Mouse (Mus musculus): ENCODE measurements around the gene Il18bp.
"Not testable (repeated sequence)": the region's sequence is repeated elsewhere in the genome, so short reads cannot be mapped to it uniquely, and the experiment has no call there.

The Il18bp gene

DNA sequence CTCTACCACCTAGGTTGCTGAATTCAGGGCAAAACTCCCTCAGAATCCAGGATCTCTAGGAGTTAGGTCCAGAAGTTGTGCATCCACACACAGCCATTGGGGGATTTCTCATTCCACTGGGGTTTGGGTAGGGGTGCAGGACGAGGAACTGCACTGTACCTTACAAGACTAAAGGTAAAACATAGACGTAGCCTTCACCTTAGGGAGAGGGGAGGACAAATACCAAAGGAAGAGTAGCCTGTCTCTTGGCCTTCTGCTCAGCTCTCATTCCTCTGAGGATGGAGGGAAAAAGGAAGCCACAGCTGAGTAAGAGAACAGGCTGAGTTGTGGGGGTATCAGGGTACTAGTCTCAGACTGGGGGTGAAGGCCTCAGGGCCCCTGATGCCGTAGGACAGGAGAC is at the start of gene Il18bp:
TSS of gene Il18bp (minus strand) at position 101 of the 400 bp plus-strand sequence.
- no peak for DNase-seq (ENCODE audit: low spot score in 2 of 2)

DNA sequence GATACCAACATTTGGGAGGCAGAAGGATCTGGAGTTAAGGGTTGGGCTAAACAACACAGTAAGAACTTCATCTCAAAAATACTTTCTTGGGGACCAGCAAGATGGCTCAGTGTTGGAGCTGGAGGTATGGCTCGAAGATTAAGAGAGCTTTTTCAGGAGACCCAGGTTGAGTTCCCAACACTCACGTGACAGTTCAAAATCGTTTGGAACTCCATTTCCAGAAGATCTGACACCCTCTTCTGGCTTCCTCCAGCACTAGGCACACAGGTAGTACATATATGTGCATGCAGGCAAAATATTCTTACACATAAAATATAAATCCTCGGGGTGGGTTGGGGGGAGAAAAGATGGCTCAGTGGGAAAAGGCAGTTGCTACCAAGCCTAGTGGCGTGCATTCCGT is 47.9 kb upstream of the Il18bp start:
- no peak for DNase-seq (ENCODE audit: low spot score in 2 of 2)

DNA sequence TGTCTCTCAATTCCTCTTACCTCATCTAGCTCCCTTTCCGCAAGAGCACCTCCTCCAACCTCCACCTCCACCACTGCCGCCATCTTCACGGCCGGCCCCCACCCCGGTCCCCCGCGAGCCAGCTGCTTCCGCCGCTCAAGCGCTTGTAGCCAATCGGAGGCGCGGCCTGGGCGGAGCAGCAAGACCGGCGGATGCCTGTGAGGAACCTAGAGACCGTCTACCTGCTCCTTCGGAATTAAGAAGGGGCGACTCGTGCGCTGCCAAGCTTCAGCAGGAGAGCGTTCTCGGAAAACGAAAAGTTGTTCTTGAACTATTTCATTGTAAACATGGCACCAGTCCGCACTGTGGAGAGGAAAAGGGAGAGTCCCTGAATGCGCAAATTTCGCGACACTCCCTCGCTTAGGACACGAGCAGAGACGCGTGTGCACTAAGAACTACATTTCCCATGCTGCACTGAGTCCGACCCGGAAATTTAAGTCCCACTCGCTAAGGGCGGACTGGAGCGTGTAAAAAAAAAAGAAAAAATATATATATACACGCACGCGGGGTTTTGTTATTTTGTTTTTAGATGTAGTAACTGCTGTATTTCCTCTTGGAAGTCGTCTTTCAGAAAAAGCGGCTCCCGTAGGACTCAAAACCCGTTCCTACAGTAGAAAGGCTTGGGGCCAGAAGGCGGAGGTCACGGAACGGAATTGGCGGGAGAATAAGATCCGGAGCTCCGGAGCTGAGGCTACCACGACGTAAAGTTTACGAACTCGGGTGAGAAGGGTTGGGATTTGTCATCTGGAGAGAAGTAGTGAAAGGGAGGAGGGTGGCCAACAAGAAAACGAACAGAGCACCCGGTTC is 46.8 kb upstream of the Il18bp start, which contains the start of the genes Rnf121, Xndc1 and Xntrpc:
TSS of gene Rnf121 (minus strand) at position 424 of the 846 bp plus-strand sequence.
TSS of gene Xndc1 (plus strand) at position 466 of the 846 bp plus-strand sequence.
TSS of gene Xntrpc (plus strand) at position 668 of the 846 bp plus-strand sequence.
- peak; percentile 88 to 94 for DNase-seq (ENCODE audit: low spot score in 2 of 2)

DNA sequence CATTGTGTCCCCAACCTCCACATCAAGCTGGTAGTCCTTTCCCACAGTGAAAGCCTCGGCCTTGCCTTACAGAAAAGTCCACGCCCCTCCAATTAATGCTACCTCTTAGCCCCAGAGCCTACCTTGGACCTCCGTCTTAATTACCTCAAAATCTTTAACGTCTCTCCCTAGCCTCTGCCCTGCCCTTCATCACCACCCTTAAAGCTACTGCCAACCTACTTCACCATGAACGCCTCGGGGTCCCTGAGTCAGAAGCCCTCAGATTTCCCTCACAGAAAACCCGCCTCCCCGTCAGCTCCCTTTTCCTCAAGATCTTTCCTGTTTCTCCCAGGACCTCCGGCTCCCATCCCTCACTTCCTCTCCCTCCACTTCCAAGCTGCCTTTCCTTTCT is 46.2 kb upstream of the Il18bp start:
- no peak for DNase-seq (ENCODE audit: low spot score in 2 of 2)

DNA sequence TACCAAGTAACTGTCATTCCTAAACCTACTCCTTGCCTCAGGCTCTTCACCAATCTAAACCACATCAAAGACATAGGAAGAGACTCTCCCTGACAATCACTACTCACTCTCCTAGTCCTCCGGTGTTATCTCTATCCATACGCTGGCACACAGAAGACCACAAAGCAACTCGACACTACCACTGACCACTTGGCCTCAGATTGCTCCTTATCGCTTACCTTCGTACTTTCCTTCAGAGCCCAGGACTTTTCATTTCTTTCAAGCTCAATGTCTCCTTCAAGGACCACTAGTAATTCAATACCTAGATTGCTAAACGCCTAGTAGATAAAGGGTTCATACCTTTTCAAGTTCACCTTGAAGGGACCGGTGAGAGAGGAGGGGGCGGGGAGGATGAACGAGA is 45.4 kb upstream of the Il18bp start:
- no peak for DNase-seq (ENCODE audit: low spot score in 2 of 2)

DNA sequence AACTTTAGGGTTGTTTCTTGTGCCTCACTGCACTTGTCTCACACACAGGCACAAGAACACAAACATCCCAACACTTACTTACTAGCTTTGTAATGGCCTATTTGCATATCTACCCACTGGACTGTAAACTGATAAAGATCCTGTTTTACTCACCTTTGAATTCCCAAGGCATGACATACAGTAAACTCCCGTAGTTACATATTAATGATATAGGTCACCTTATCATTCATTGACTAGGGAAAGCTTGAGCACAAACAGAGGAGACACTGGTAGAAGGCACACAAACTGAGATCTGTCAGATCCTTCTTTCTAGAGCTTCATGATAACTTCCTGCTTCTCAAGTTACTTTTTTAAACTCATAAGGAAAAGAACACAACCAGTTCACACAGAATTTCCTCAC is 43.7 kb upstream of the Il18bp start:
- no peak for DNase-seq (ENCODE audit: low spot score in 2 of 2)

DNA sequence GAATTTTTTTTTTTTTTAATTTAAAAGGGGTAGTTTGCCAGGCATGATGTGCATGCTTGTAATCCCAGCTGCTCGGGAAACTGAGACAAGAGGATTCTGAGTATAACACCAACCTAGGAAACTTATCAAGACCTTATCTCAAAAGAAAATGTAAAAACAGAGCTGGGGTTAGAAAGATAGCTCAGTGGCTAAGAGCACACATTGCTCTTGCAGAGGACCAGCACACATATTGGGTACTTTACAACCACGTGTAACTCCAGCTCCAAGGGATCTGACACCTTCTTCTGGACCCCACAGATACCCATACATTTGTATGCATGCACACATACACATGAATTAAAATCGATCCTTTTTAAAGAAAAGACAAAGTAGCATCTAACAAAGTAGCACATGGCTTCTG is 42.9 kb upstream of the Il18bp start:
- no peak for DNase-seq (ENCODE audit: low spot score in 2 of 2)

DNA sequence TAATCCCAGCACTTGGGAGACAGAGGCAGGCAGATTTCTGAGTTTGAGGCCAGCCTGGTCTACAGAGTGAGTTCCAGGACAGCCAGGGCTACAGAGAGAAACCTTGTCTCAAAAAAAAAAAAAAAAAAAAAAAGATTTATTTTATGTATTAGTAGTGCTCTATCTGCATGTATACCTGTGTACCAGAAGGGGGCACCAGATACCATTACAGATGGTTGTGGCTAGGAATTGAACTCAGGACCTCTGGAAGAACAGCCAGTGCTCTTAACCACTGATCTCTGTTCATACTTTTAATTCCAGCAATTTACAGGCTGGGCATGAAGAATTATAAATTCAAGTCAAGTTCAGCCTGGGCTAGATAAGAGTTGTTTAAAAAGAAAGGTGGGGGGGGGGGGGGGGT is 30.0 kb upstream of the Il18bp start:
- not testable (repeated sequence) for DNase-seq (ENCODE audit: low spot score in 2 of 2)

DNA sequence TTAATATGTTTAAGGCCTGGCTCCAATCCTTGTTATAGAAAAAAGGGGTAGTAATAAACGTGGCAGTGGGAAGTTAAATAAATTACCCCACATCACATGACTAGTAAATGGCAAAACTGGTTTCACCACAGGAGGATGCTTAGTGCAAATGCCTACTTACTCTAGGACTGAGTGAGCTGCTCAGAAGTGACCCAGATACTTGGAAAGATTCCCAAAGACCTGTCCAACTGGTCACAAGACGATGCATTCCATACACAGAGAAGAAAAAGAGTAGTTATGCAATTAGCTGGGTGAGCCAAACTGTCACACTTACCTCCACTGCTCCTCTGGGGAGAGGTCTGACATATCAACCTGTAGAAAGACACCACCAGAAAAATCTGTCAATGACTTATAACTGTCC is 23.8 kb upstream of the Il18bp start:
- DNase-seq (ENCODE audit: low spot score in 2 of 2) = no peak

DNA sequence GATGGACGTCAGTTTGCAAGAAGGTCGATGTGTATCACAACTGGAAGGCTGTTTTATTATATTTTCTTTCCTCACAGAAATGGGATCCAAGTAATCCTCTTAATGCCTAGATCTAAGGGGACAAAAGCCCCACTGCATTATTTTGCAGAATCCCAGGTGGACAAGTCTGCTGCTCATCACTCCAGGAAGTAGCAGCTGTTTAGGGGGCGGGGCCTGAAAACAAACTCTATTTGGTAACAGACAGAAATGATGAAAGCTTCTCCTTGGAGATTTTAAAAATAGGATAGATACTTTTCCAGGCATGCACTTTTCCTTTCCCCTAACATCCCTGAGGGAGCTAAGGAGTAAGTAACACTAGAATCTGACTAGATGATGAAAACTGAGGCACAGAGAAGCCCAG is 18.8 kb upstream of the Il18bp start:
- DNase-seq (ENCODE audit: low spot score in 2 of 2) = no peak

DNA sequence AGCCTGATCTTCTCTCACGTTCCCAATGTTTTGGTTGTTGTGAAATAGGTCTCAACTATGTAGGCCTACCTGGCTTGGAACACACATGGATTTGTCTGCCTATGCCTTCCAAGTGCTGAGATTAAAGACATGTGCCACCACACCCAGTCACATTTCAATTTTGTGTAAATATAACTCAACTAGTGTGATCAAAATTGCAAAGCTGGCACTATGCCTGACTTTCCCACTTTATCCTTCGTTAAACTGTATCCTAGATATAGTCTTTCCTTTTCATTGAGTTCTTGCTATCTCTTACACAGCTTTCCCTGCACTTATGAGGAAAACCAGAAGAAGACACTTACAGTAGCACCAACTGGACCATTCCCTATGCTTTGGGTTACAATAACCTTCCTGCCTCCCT is 17.0 kb upstream of the Il18bp start:
- no peak for DNase-seq (ENCODE audit: low spot score in 2 of 2)

DNA sequence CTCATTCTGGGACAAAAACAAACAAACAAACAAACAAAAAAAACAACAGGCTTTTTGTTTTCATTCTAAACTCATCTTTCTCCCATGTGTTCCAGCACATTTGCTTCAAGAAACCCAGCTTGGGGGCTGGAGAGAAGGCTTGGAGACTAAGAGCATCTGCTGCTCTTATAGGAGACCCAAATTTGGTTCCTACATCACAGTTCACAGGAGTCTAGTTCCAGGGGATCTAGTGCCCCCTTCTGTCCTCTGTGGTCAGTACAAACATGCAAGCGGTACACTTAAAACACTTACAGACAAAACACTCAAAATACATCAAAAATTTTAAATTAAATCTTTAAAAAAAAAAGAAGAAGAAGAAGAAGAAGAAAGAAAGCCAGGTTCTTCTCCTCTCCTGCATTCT is 16.4 kb upstream of the Il18bp start:
- DNase-seq (ENCODE audit: low spot score in 2 of 2) = no peak

DNA sequence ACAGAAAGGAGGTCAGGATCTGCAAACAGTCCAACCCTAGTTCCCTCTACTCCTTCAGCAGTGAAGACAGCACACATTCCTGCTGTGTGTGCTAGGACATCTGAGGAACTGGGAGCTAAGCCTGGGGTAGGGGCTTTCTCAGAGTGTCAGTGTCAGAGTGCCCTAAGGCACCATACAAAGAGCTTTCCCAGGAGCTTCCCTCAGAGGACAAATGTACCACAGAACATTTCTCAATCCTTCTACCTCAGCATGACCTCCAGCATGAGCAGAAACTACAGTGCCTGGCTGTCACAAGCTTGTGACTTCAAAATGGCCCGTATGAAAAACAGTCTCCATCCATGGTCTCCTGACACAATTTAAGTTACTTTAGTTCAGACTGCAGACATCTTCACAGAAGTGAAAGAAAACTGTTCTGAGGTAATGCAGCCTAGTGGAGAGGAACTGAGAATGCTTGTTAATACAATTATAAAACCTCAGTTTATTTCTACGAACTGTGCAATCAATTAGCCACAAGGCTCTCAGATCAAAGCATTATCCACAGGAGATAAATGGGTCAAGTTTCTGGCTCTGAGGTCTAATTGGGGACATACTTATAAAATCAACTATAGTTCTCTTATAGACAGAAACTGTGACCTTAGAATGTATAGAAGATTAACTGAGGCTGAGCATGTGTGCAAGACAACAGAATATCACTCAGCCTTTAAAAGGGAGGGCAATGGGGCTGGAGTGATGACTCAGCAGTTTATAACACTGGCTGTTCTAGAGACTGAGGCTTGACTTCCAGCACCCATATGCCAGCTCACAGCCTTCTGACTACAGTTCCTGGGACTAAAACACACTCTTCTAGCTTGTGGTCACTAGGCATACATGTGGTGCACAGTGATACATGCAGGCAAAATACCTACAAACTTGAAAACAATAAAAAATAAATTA is 7.0 kb upstream of the Il18bp start:
- no peak for DNase-seq (ENCODE audit: low spot score in 2 of 2)

DNA sequence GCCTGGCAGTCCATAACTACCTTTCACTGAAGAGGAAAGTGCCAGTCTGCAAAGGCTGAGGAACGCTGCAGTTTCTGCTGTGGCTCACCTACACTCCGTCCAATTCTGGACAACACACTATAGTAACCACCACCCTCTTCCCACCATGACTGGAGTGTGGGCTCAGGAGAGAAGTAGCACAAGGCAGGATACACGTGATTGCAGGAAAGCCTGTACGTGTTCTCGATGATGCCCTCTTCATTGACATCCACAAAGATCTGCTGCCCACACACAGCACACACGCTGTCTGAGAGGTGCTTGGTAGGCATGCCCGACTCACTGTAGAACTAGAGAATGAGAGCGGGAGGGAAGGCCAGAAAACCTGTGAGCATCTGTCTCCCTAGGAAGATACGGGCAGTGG is 5.3 kb upstream of the Il18bp start:
- DNase-seq (ENCODE audit: low spot score in 2 of 2) = no peak

DNA sequence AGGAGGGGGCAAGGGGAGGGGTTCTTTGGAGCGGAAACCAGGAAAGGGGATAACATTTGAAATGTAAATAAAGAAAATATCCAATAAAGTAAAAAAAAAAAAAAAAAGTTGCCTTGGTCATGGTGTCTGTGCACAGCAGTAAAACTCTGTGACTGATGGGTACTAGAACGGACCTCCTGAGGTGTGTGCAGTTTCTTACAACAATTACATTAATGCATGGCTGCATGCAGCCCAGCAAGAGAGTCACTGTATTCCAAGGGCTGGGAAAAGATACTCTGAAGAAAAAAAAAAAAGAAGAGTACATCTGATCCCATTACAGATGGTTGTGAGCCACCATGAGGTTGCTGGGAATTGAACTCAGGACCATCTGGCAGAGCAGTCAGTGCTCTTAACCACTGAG is 2.4 kb upstream of the Il18bp start:
- DNase-seq (ENCODE audit: low spot score in 2 of 2) = not testable (repeated sequence)

DNA sequence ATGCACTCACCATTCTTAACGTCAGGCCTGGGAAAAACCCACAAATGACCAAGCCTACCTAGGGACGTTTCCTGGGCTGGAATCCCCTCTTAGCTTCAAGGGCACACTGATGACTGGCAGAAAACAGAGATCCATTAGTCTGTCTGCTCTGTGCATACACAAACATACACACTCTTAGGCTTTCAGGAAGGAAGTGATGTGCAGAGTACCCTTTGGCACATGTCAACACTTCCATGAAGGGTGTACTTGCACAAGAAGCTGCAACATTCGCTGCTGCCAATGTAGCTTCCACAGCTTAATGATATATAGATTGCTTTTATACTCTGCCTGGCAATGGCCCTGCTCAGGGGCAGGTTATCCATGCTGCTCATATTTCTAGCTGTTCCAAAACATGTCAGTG is 872 bp upstream of the Il18bp start:
- no peak for DNase-seq (ENCODE audit: low spot score in 2 of 2)

DNA sequence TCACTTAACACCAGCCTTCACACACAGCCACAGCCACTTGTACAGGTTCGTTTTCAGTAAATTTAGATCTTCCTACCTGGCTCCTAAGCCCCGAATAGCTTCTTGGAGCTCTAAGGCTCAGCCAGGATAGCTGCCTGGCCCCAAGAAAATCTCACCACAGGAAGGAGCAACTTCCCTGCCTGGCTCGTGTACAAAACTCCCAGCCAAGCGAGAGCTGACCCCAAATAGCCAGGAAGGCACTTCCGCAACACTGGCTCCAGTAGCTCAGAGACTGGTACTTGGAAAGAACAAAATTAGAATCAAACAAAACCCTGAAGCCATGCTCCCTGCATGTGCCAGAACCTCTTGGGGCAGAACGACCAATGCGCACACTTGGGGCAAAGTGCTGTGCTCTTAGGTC is 456 bp downstream of the Il18bp start:
- no peak for DNase-seq (ENCODE audit: low spot score in 2 of 2)

DNA sequence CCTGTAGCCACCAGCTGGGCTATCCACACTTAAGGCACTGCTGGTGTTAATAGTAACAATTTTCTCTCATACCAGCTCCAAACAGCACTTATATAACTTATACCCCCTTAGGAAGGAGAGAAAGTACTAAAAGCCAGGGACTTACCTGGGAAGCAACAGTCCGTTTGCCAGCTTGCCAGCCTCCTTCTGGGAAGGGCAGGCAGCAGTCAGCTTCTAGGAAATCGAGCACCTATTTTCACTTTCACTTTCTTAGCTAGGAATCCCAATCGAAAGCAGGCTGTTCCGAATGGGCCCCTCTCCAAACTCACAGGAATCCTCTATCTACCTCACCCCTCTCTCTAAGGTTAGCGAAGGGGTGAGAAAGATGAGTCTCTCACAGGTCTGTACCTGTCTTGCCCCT is 1.0 kb downstream of the Il18bp start:
- no peak for DNase-seq (ENCODE audit: low spot score in 2 of 2)

DNA sequence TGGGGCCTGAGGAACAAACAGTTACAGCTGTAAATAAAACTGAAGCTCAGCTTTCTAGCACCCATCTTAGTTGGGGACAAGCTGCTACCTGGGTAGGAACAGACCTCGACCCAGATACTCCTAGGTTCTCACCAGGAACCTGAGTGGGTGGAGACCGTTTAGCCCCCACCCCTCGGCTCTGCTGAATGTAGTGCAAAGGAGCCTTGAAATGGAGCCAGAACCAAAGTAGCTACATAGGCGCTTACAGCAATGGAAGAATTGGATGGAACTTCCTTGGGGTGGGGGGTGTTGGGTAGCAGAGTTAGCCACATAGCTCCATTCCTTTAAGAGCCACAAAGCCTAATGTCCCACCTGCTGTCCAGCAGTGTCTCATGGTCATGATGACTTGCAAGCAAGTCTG is 1.6 kb downstream of the Il18bp start:
- no peak for DNase-seq (ENCODE audit: low spot score in 2 of 2)

DNA sequence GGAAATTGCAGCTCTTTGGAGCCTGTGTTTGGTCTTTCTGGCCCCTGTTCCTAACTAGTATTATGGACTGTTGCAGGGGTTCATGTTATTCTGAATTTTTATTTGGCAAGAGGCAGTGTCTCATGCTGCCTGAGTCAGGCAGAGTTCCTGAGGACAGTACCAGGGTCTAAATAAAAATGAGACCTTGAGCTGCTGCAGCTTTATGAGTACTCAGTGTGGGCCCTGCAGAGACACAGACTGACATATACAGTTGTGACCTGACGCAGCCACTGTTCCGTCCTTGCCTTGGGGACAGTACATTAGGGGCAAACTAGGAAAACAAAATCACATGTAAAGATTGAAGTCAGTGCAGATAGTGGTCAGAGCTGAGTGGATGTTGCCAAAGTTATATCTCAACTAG is 3.5 kb downstream of the Il18bp start:
- DNase-seq (ENCODE audit: low spot score in 2 of 2) = no peak

DNA sequence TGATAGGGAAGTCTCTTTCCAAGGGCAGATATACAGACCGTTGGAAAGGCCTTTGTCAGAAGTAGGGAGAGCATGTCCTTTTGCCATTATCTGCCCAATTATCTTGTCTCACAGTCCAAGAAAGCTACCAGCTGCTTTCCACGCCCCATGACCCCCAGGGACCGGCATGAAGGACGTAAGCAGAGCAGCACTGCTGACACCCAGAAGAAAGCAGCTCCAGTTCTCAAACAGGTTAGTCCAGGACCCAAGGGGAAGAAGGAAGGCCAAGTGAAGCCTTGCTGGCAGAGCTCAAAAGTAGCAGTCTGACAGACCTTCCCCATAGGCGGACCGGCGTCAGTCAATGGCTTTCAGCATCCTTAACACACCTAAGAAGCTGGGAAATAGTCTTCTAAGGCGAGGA is 5.1 kb downstream of the Il18bp start:
- DNase-seq (ENCODE audit: low spot score in 2 of 2) = no peak

DNA sequence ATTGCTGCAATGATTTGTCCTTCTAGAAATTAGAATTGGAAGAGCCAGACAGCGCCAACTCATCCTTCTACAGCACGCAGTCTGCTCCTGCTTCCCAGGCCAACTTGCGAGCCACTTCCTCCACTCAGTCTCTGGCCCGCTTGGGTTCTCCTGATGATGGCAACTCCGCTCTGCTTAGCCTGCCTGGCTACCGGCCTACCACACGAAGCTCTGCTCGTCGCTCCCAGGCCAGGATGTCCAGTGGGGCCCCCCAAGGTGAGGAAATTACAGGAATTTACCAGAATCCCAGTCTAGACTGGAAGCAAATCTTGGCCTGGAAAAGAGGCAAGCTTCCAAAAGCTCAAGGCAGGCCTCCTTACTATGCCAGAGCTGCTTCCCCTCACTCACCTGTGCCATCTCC is 6.6 kb downstream of the Il18bp start:
- DNase-seq (ENCODE audit: low spot score in 2 of 2) = no peak

DNA sequence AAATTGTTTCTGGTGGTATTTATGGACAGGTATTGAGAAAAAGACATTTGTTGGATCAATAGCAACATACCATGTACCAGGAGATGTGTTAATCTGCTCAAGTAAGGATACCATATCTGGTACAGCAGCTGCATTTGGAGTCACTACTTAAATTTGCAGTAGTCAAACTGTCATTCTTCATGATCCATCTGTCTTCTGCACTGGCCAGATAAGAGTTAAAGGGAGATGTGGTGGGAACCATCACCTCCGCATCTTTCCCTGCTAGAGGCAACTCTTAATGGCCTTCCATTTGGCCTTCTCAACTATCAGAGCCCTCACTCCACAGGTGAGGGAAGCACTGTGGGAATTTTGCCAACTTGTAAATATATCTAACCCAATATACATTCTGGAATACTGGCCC is 12.0 kb downstream of the Il18bp start:
- DNase-seq (ENCODE audit: low spot score in 2 of 2) = no peak
